Mouse (Mus musculus) erythroblast, embryonic 14.5 days (primary cell): ENCODE measurements around the gene Chrna9. TPM values are rescaled to one million over a fixed set of nuclear protein-coding genes. Genes with fewer than 3 reads are reported as not detected.

Experiments used
- H3K27me3 ChIP-seq: 2 replicates; pipeline ENCODE4 v1.6.1; 2012; ENCODE audit warnings: inconsistent platforms; ENCODE audit not compliant: control insufficient read depth
- H3K36me3 ChIP-seq: 2 replicates; pipeline ENCODE4 v1.6.1; 2012; ENCODE audit warnings: mild to moderate bottlenecking, inconsistent platforms; ENCODE audit not compliant: control insufficient read depth
- H3K4me1 ChIP-seq: 2 replicates; pipeline ENCODE4 v1.6.1; 2012; ENCODE audit warnings: inconsistent platforms; ENCODE audit not compliant: control insufficient read depth
- H3K4me3 ChIP-seq: replicated peaks from 2 replicates; pipeline ENCODE3; 2012; ENCODE audit warnings: moderate library complexity, mild to moderate bottlenecking, inconsistent platforms
- H3K9me3 ChIP-seq: 2 replicates; pipeline ENCODE4 v1.6.1; 2012; ENCODE audit warnings: low read length, inconsistent platforms, mixed read lengths; ENCODE audit not compliant: control insufficient read depth
- GATA1 ChIP-seq: IDR thresholded peaks from 2 replicates; pipeline ENCODE4 v1.6.1; 2012; ENCODE audit warnings: low read length, inconsistent platforms, mixed read lengths
- TAL1 ChIP-seq: IDR thresholded peaks from 3 replicates; pipeline ENCODE4 v1.6.1; 2012; ENCODE audit warnings: low read length, inconsistent platforms, mixed read lengths
- polyA plus RNA-seq: library from polyadenylated mRNA; stranded (reverse); fragments of >175 nt; gene quantifications from 2 replicates; pipeline ENCODE4 v1.2.3, GENCODE M21; 2012

Gene Chrna9
- polyA plus RNA-seq, 1 experiment, result not detected

- Histone ChIP-seq H3K27me3 (no peaks in the 10 kb centered on the region), H3K4me1 (no peaks in the 10 kb centered on the region), H3K9me3 (no peaks in the 10 kb centered on the region), H3K4me3 (no peak overlapping the region), H3K36me3 (no peaks in the 10 kb centered on the region)
- no peak for TF ChIP-seq GATA1
- no peak for TF ChIP-seq TAL1
These were observed 5.6 kb upstream of the Chrna9 start for GRCm38 (mm10) chr5:65929162-65929561.

GRCm38 (mm10) chr5:65930171-65930570, 4.5 kb upstream of the Chrna9 start:
- no peaks in the 10 kb centered on the region for H3K4me1 ChIP-seq
- H3K27me3 ChIP-seq, result no peaks in the 10 kb centered on the region
- H3K4me3 ChIP-seq, result no peak overlapping the region
- H3K9me3 ChIP-seq, result no peaks in the 10 kb centered on the region
- H3K36me3 ChIP-seq, result no peaks in the 10 kb centered on the region
- TF ChIP-seq GATA1 (no peak), TAL1 (no peak)

GRCm38 (mm10) chr5:65933258-65933657, 1.5 kb upstream of the Chrna9 start:
- Histone ChIP-seq H3K4me3 (no peak overlapping the region), H3K4me1 (no peaks in the 10 kb centered on the region), H3K36me3 (no peaks in the 10 kb centered on the region), H3K9me3 (no peaks in the 10 kb centered on the region), H3K27me3 (no peaks in the 10 kb centered on the region)
- TF ChIP-seq TAL1 (no peak), GATA1 (no peak)

GRCm38 (mm10) chr5:65933764-65934163, 957 bp upstream of the Chrna9 start:
- Histone ChIP-seq H3K4me3 (no peak overlapping the region), H3K36me3 (no peaks in the 10 kb centered on the region), H3K27me3 (no peaks in the 10 kb centered on the region), H3K4me1 (no peaks in the 10 kb centered on the region), H3K9me3 (no peaks in the 10 kb centered on the region)
- TF ChIP-seq GATA1, result no peak

- Histone ChIP-seq H3K4me1 (no peaks in the 10 kb centered on the region), H3K4me3 (no peak overlapping the region), H3K36me3 (no peaks in the 10 kb centered on the region)
These were observed 2.4 kb downstream of the Chrna9 start for GRCm38 (mm10) chr5:65937011-65937726.

GRCm38 (mm10) chr5:65937998-65938715, 3.4 kb downstream of the Chrna9 start:
- Histone ChIP-seq H3K9me3 (no peaks in the 10 kb centered on the region), H3K36me3 (no peaks in the 10 kb centered on the region), H3K4me1 (no peaks in the 10 kb centered on the region), H3K27me3 (no peaks in the 10 kb centered on the region), H3K4me3 (no peak overlapping the region)
- TF ChIP-seq GATA1 (no peak), TAL1 (no peak)

More at GRCm38 (mm10) chr5:65937011-65937726, 2.4 kb downstream of the Chrna9 start:
- H3K9me3 ChIP-seq, result no peaks in the 10 kb centered on the region
- TF ChIP-seq TAL1 (no peak), GATA1 (no peak)
- no peaks in the 10 kb centered on the region for H3K27me3 ChIP-seq

- Histone ChIP-seq H3K4me1 (no peaks in the 10 kb centered on the region), H3K36me3 (no peaks in the 10 kb centered on the region), H3K27me3 (no peaks in the 10 kb centered on the region), H3K9me3 (no peaks in the 10 kb centered on the region), H3K4me3 (no peak overlapping the region)
- TF ChIP-seq GATA1 (no peak), TAL1 (no peak)
These were observed 6.4 kb downstream of the Chrna9 start for GRCm38 (mm10) chr5:65941145-65941544.

- no peaks in the 10 kb centered on the region for H3K9me3 ChIP-seq
- H3K4me3 ChIP-seq, result no peak overlapping the region
- peaks cover 2% of the 10 kb centered on the region; the same call in 1 of the 2 replicates for H3K4me1 ChIP-seq
- no peaks in the 10 kb centered on the region for H3K27me3 ChIP-seq
- TF ChIP-seq GATA1 (no peak), TAL1 (no peak)
- H3K36me3 ChIP-seq, result no peaks in the 10 kb centered on the region
These were observed 15.1 kb downstream of the Chrna9 start for GRCm38 (mm10) chr5:65949822-65950221.

- Histone ChIP-seq H3K36me3 (no peaks in the 10 kb centered on the region), H3K27me3 (no peaks in the 10 kb centered on the region), H3K4me1 (peaks cover 2% of the 10 kb centered on the region), H3K4me3 (no peak overlapping the region), H3K9me3 (no peaks in the 10 kb centered on the region)
- TF ChIP-seq GATA1 (no peak), TAL1 (no peak)
These were observed 15.5 kb downstream of the Chrna9 start for GRCm38 (mm10) chr5:65950236-65950635.
